Mouse (Mus musculus): ENCODE results near the gene Slc24a4. TPM values are rescaled to one million over a fixed set of nuclear protein-coding genes. Genes with fewer than 3 reads are reported as not detected.

Slc24a4 gene
- total and polyA plus RNA-seq, 3 experiments = 0.23 to 0.69 (median 0.34) TPM

DNA sequence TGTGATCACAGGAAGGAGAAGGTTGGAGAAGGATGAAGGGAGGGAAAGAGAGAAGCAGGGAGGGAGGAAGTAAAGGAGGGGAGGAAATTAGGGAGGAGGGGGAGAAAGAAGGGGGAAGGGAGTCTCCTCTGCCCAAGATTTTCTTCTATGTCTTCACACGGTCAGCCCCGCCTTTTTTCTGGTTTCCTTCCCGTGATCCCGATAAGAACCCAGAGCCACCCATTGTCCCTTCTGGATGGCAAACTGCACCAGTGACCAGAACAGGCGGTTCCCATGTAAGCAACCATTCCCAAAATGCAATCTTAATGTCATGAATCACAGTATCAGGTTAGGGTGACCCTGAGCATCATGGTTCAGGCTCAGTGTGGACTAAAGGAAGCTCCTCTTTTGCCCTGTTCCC lies 38.8 kb downstream of the Slc24a4 start:
- no peak overlapping the region for H3K4me3 ChIP-seq (replicated peaks in 1 of 3; ENCODE audit: low read depth in 2 of 3, low read length in 2 of 3, poor library complexity in 1 of 3)

GRCm38 (mm10) chr12:102172746-102173145 lies 44.2 kb downstream of the Slc24a4 start:
- Histone ChIP-seq H3K4me1 (ENCODE audit: control insufficient read depth in 1 of 2, insufficient read depth in 2 of 2) (no peaks in the 10 kb centered on the region), H3K4me3 (replicated peaks in 1 of 3; ENCODE audit: low read depth in 2 of 3, low read length in 2 of 3, poor library complexity in 1 of 3) (no peak overlapping the region)
- no peak for TF ChIP-seq USF1 (IDR thresholded peaks at IDR 0.05; ENCODE audit: low read depth, low read length)
- TF ChIP-seq POLR2A (IDR thresholded peaks at IDR 0.05; ENCODE audit: low read depth, low read length) = no peak
- TF ChIP-seq ELF1 (IDR thresholded peaks at IDR 0.05; ENCODE audit: low read depth, low read length) = no peak
- no peak for TF ChIP-seq JUND (conservative IDR thresholded peaks at IDR 0.05; ENCODE audit: low read depth, low read length)
- TF ChIP-seq ZMIZ1 (IDR thresholded peaks at IDR 0.05; ENCODE audit: low read depth, low read length) = no peak
- TF ChIP-seq PAX5 (IDR thresholded peaks at IDR 0.05; ENCODE audit: low read length) = no peak
- TF ChIP-seq JUN (IDR thresholded peaks at IDR 0.05; ENCODE audit: insufficient read depth, low read depth, low read length) = no peak
- no peak for TF ChIP-seq ETS1 (conservative IDR thresholded peaks at IDR 0.05; ENCODE audit: low read depth, low read length)
- TF ChIP-seq MAFK (IDR thresholded peaks at IDR 0.05; ENCODE audit: insufficient replicate concordance, low read length) = no peak

More for the DNA sequence above, 38.8 kb downstream of the Slc24a4 start:
- H3K27ac ChIP-seq (ENCODE audit: insufficient read depth, low read depth) = no peak overlapping the region
- H3K9ac ChIP-seq (ENCODE audit: insufficient read depth, low read depth) = no peak overlapping the region
- H3K4me2 ChIP-seq (ENCODE audit: insufficient read depth, low read depth, poor library complexity, severe bottlenecking) = no peak overlapping the region
- H3K4me1 ChIP-seq (ENCODE audit: control insufficient read depth in 1 of 2, insufficient read depth in 2 of 2) = no peaks in the 10 kb centered on the region
- H3K9me3 ChIP-seq (replicated peaks; ENCODE audit: low read length) = no peaks in the 10 kb centered on the region
- peaks cover 5% of the 10 kb centered on the region for H3K27me3 ChIP-seq (replicated peaks)
- in situ Hi-C loops (cut with MboI; ENCODE audit: low pct_ligation_motif_present, low pct_unique_long_range_greater_than_20kb, low sequenced_read_pairs) (no loop called here), dilution Hi-C loops (cut with MboI; ENCODE audit: extremely low pct_ligation_motif_present, extremely low pct_unique_long_range_greater_than_20kb, low sequenced_read_pairs) (no loop called here)
- H3K36me3 ChIP-seq (replicated peaks in 1 of 2; ENCODE audit: control insufficient read depth in 1 of 2, insufficient read depth in 1 of 2, low read length in 1 of 2) = no peaks in the 10 kb centered on the region
- TF ChIP-seq MAX (IDR thresholded peaks at IDR 0.05; ENCODE audit: low read length) (no peak), PAX5 (IDR thresholded peaks at IDR 0.05; ENCODE audit: low read length) (no peak), SIN3A (IDR thresholded peaks at IDR 0.05; ENCODE audit: low read length) (no peak)
- DNase-seq (ENCODE audit: extremely low read depth) = no peak
- H3K79me2 ChIP-seq (replicated peaks; ENCODE audit: control insufficient read depth, extremely low read depth, insufficient read depth, poor library complexity, severe bottlenecking) = no peaks in the 10 kb centered on the region

GRCm38 (mm10) chr12:102173345-102173744 lies 44.8 kb downstream of the Slc24a4 start:
- dilution Hi-C loops (cut with MboI; ENCODE audit: extremely low pct_ligation_motif_present, extremely low pct_unique_long_range_greater_than_20kb, low sequenced_read_pairs) = no loop called here
- Histone ChIP-seq H3K9me3 (replicated peaks; ENCODE audit: low read length) (no peaks in the 10 kb centered on the region), H3K27ac (ENCODE audit: insufficient read depth, low read depth) (no peak overlapping the region), H3K4me3 (replicated peaks in 1 of 3; ENCODE audit: low read depth in 2 of 3, low read length in 2 of 3, poor library complexity in 1 of 3) (no peak overlapping the region), H3K9ac (ENCODE audit: insufficient read depth, low read depth) (no peak overlapping the region), H3K79me2 (replicated peaks; ENCODE audit: control insufficient read depth, extremely low read depth, insufficient read depth, poor library complexity, severe bottlenecking) (no peaks in the 10 kb centered on the region), H3K4me2 (ENCODE audit: insufficient read depth, low read depth, poor library complexity, severe bottlenecking) (no peak overlapping the region), H3K4me1 (ENCODE audit: control insufficient read depth in 1 of 2, insufficient read depth in 2 of 2) (no peaks in the 10 kb centered on the region), H3K36me3 (replicated peaks in 1 of 2; ENCODE audit: control insufficient read depth in 1 of 2, insufficient read depth in 1 of 2, low read length in 1 of 2) (no peaks in the 10 kb centered on the region), H3K27me3 (replicated peaks) (no peaks in the 10 kb centered on the region)
- no peak for DNase-seq (ENCODE audit: extremely low read depth)
- TF ChIP-seq POLR2A (IDR thresholded peaks at IDR 0.05; ENCODE audit: low read depth, low read length) = no peak
- no peak for TF ChIP-seq JUN (IDR thresholded peaks at IDR 0.05; ENCODE audit: insufficient read depth, low read depth, low read length)
- no peak for TF ChIP-seq ZNF384 (IDR thresholded peaks at IDR 0.05; ENCODE audit: low read depth, low read length)
- peak; percentile 59 for TF ChIP-seq SMC3 (IDR thresholded peaks at IDR 0.05; ENCODE audit: low read depth, low read length)
- no peak for TF ChIP-seq USF2 (conservative IDR thresholded peaks at IDR 0.05; ENCODE audit: low read depth, low read length)
- TF ChIP-seq CHD2 (IDR thresholded peaks at IDR 0.05; ENCODE audit: low read length) = no peak
- no peak for TF ChIP-seq MEF2A (IDR thresholded peaks at IDR 0.05; ENCODE audit: borderline replicate concordance, low read depth, low read length)
- TF ChIP-seq RAD21 (IDR thresholded peaks at IDR 0.05; ENCODE audit: low read depth, low read length) = peak; percentile 67
- TF ChIP-seq CTCF (conservative IDR thresholded peaks at IDR 0.05 in 1 of 2, IDR thresholded peaks at IDR 0.05 in 1 of 2; ENCODE audit: low read depth in 2 of 2, low read length in 2 of 2) = peak in 1 of 2 experiments; percentile 64; a peak in 2 of 4 replicates
- no peak for TF ChIP-seq PAX5 (IDR thresholded peaks at IDR 0.05; ENCODE audit: low read length)
- no peak for TF ChIP-seq E2F4 (IDR thresholded peaks at IDR 0.05; ENCODE audit: insufficient replicate concordance, low read depth, low read length)
- TF ChIP-seq ZKSCAN1 (IDR thresholded peaks at IDR 0.05; ENCODE audit: borderline replicate concordance, low read depth, low read length) = no peak
- peak; percentile 25; the same call in 1 of the 2 replicates for TF ChIP-seq ZC3H11A (IDR thresholded peaks at IDR 0.05; ENCODE audit: low read depth, low read length)
- in situ Hi-C loops (cut with MboI; ENCODE audit: low pct_ligation_motif_present, low pct_unique_long_range_greater_than_20kb, low sequenced_read_pairs) = loop anchor here (10.0 kb wide), 1 partner anchor 159 kb away; no protein-coding TSS in a partner anchor

More at GRCm38 (mm10) chr12:102172746-102173145, 44.2 kb downstream of the Slc24a4 start:
- Histone ChIP-seq H3K9me3 (replicated peaks; ENCODE audit: low read length) (no peaks in the 10 kb centered on the region), H3K9ac (ENCODE audit: insufficient read depth, low read depth) (no peak overlapping the region), H3K79me2 (replicated peaks; ENCODE audit: control insufficient read depth, extremely low read depth, insufficient read depth, poor library complexity, severe bottlenecking) (no peaks in the 10 kb centered on the region), H3K27me3 (replicated peaks) (no peaks in the 10 kb centered on the region), H3K4me2 (ENCODE audit: insufficient read depth, low read depth, poor library complexity, severe bottlenecking) (no peak overlapping the region), H3K27ac (ENCODE audit: insufficient read depth, low read depth) (no peak overlapping the region), H3K36me3 (replicated peaks in 1 of 2; ENCODE audit: control insufficient read depth in 1 of 2, insufficient read depth in 1 of 2, low read length in 1 of 2) (no peaks in the 10 kb centered on the region)
- DNase-seq (ENCODE audit: extremely low read depth) = no peak
- in situ Hi-C loops (cut with MboI; ENCODE audit: low pct_ligation_motif_present, low pct_unique_long_range_greater_than_20kb, low sequenced_read_pairs) (loop anchor here (10.0 kb wide), 1 partner anchor 158 kb away; no protein-coding TSS in a partner anchor), dilution Hi-C loops (cut with MboI; ENCODE audit: extremely low pct_ligation_motif_present, extremely low pct_unique_long_range_greater_than_20kb, low sequenced_read_pairs) (no loop called here)
